Mouse (Mus musculus) stomach, embryonic 16.5 days (tissue): Measurements from ENCODE around the gene Fzr1. TPM values are rescaled to one million over a fixed set of nuclear protein-coding genes. Genes with fewer than 3 reads are reported as not detected.
A peak's percentile ranks its signal among the peaks of the same experiment; 100 is the strongest.

Experiments used
- ATAC-seq: fragments of 200-750 bp; cut with Nextera tagmentation; 2 replicates; pipeline ENCODE4 v1.8.0; 2017; ENCODE audit warnings: moderate number of reproducible peaks, moderate TSS enrichment; ENCODE audit not compliant: insufficient read depth, low FRiP score
- H3K27ac ChIP-seq: fragments of 300-500 bp; sonication (generic); 2 replicates; pipeline ENCODE4 v1.5.1; 2014; ENCODE audit warnings: low read length
- H3K27me3 ChIP-seq: fragments of 300-500 bp; sonication (generic); 2 replicates; pipeline ENCODE4 v1.6.1; 2014; ENCODE audit warnings: low read length, control low read depth, mixed read lengths; ENCODE audit not compliant: control insufficient read depth, insufficient read depth
- H3K36me3 ChIP-seq: fragments of 300-500 bp; sonication (generic); 2 replicates; pipeline ENCODE4 v1.6.1; 2014; ENCODE audit warnings: low read length; ENCODE audit not compliant: control insufficient read depth, insufficient read depth
- H3K4me1 ChIP-seq: fragments of 300-500 bp; sonication (generic); 2 replicates; pipeline ENCODE4 v1.6.1; 2014; ENCODE audit warnings: low read length, control low read depth, mixed read lengths; ENCODE audit not compliant: control insufficient read depth, insufficient read depth
- H3K4me2 ChIP-seq: fragments of 300-500 bp; sonication (generic); 2 replicates; pipeline ENCODE4 v1.6.1; 2014; ENCODE audit warnings: low read depth, low read length, mixed read lengths
- H3K4me3 ChIP-seq: fragments of 300-500 bp; sonication (generic); replicated peaks from 2 replicates; pipeline ENCODE4 v1.5.1; 2014; ENCODE audit warnings: mild to moderate bottlenecking, low read length
- H3K9ac ChIP-seq: fragments of 300-500 bp; sonication (generic); 2 replicates; pipeline ENCODE4 v1.6.1; 2014; ENCODE audit warnings: low read length
- H3K9me3 ChIP-seq: fragments of 300-500 bp; sonication (generic); replicated peaks from 2 replicates; pipeline ENCODE4 v1.6.1; 2016; ENCODE audit warnings: low read length, control low read depth; ENCODE audit not compliant: control insufficient read depth
- WGBS: fragments of 180-500 bp; shearing (Covaris S2); extraction: QIAGEN DNeasy Blood & Tissue Kit; methylation state at CpG from one replicate; pipeline ENCODE4 v1.1.7; 2014; 5-methylcytosine and 5-hydroxymethylcytosine counted together
- polyA plus RNA-seq: library from polyadenylated mRNA; unstranded; fragments of >200 nt; fragmentation: Nextera tagmentation; extraction: Ambion mirVana; gene quantifications from 2 replicates; pipeline ENCODE4 v1.2.1, GENCODE M21; 2015

Gene Fzr1
- polyA plus RNA-seq, 1 experiment from 2014 or later, result 79.0 TPM

- Histone ChIP-seq H3K9me3 (no peaks in the 10 kb centered on the region), H3K9ac (no peak overlapping the region), H3K4me2 (no peak overlapping the region), H3K27me3 (no peaks in the 10 kb centered on the region), H3K4me1 (peaks cover 65% of the 10 kb centered on the region), H3K27ac (peak overlapping the region; percentile 5; the same call in 1 of the 2 replicates), H3K36me3 (peaks cover 9% of the 10 kb centered on the region; the same call in 1 of the 2 replicates), H3K4me3 (no peak overlapping the region)
- ATAC-seq, result no peak
- 46% methylated on average over 13 of the region's 13 CpGs for WGBS
Measured at GRCm38 (mm10) chr10:81405588-81406201, 27.4 kb upstream of the Fzr1 start.

- H3K4me3 ChIP-seq, result no peak overlapping the region
- no peak overlapping the region for H3K9ac ChIP-seq
- no peak overlapping the region for H3K27ac ChIP-seq
- H3K4me2 ChIP-seq, result no peak overlapping the region
- H3K27me3 ChIP-seq, result no peaks in the 10 kb centered on the region
- no peaks in the 10 kb centered on the region for H3K9me3 ChIP-seq
- peaks cover 12% of the 10 kb centered on the region; the same call in 1 of the 2 replicates for H3K36me3 ChIP-seq
- H3K4me1 ChIP-seq, result peaks cover 58% of the 10 kb centered on the region
- WGBS, result 63% methylated on average over 18 of the region's 18 CpGs
- ATAC-seq, result no peak
Measured at GRCm38 (mm10) chr10:81404720-81405119, 26.4 kb upstream of the Fzr1 start.

GRCm38 (mm10) chr10:81404082-81404481 is 25.8 kb upstream of the Fzr1 start:
- Histone ChIP-seq H3K4me2 (no peak overlapping the region), H3K9me3 (no peaks in the 10 kb centered on the region), H3K36me3 (peaks cover 16% of the 10 kb centered on the region; the same call in 1 of the 2 replicates), H3K27ac (no peak overlapping the region), H3K4me3 (no peak overlapping the region), H3K27me3 (no peaks in the 10 kb centered on the region), H3K4me1 (peaks cover 54% of the 10 kb centered on the region), H3K9ac (no peak overlapping the region)
- 33% methylated on average over 9 of the region's 9 CpGs for WGBS
- no peak for ATAC-seq

- H3K4me1 ChIP-seq, result peaks cover 48% of the 10 kb centered on the region
- no peaks in the 10 kb centered on the region for H3K27me3 ChIP-seq
- H3K9ac ChIP-seq, result peak overlapping the region; percentile 57
- no peak for ATAC-seq
- peaks cover 16% of the 10 kb centered on the region; the same call in 1 of the 2 replicates for H3K36me3 ChIP-seq
- H3K27ac ChIP-seq, result peak overlapping the region; percentile 90
- H3K9me3 ChIP-seq, result no peaks in the 10 kb centered on the region
- no peak overlapping the region for H3K4me3 ChIP-seq
- no peak overlapping the region for H3K4me2 ChIP-seq
- 55% methylated on average over 10 of the region's 10 CpGs for WGBS
Measured at GRCm38 (mm10) chr10:81403511-81403910, 25.2 kb upstream of the Fzr1 start.

- peak overlapping the region; percentile 57 for H3K9ac ChIP-seq
- peak overlapping the region; percentile 24 for H3K4me3 ChIP-seq
Measured at GRCm38 (mm10) chr10:81402227-81402765, 24.0 kb upstream of the Fzr1 start.

GRCm38 (mm10) chr10:81401521-81402226 is 23.4 kb upstream of the Fzr1 start:
- peaks cover 30% of the 10 kb centered on the region for H3K4me1 ChIP-seq
- H3K9me3 ChIP-seq, result no peaks in the 10 kb centered on the region
- peak overlapping the region; percentile 54 for H3K9ac ChIP-seq
- peak overlapping the region; percentile 90 for H3K27ac ChIP-seq
- 9% methylated on average over 18 of the region's 18 CpGs for WGBS
- H3K36me3 ChIP-seq, result peaks cover 12% of the 10 kb centered on the region; the same call in 1 of the 2 replicates
- ATAC-seq, result peak; percentile 83
- peak overlapping the region; percentile 24 for H3K4me3 ChIP-seq
- H3K4me2 ChIP-seq, result peak overlapping the region; percentile 46
- no peaks in the 10 kb centered on the region for H3K27me3 ChIP-seq

More at GRCm38 (mm10) chr10:81402227-81402765, 24.0 kb upstream of the Fzr1 start:
- peak overlapping the region; percentile 46 for H3K4me2 ChIP-seq
- H3K9me3 ChIP-seq, result no peaks in the 10 kb centered on the region
- H3K27ac ChIP-seq, result peak overlapping the region; percentile 90
- H3K36me3 ChIP-seq, result peaks cover 12% of the 10 kb centered on the region; the same call in 1 of the 2 replicates
- H3K4me1 ChIP-seq, result peaks cover 36% of the 10 kb centered on the region
- H3K27me3 ChIP-seq, result no peaks in the 10 kb centered on the region
- WGBS, result 34% methylated on average over 7 of the region's 7 CpGs
- ATAC-seq, result no peak

GRCm38 (mm10) chr10:81401205-81401520 is 22.8 kb upstream of the Fzr1 start:
- H3K9ac ChIP-seq, result 0 out of 2 replicates have a peak overlapping the region, but pooled peaks have one; percentile 31
- no peak overlapping the region for H3K4me3 ChIP-seq
- 0 out of 2 replicates have a peak, but pooled peaks have one; percentile 1 for ATAC-seq
- 39% methylated on average over 10 of the region's 10 CpGs for WGBS
- peaks cover 26% of the 10 kb centered on the region for H3K4me1 ChIP-seq
- 0 out of 2 replicates have a peak overlapping the region, but pooled peaks have one; percentile 46 for H3K4me2 ChIP-seq
- H3K36me3 ChIP-seq, result peaks cover 10% of the 10 kb centered on the region; the same call in 1 of the 2 replicates
- H3K27me3 ChIP-seq, result no peaks in the 10 kb centered on the region
- H3K27ac ChIP-seq, result peak overlapping the region; percentile 90
- H3K9me3 ChIP-seq, result no peaks in the 10 kb centered on the region

- 66% methylated on average over 22 of the region's 22 CpGs for WGBS
- H3K27ac ChIP-seq, result no peak overlapping the region
Measured at GRCm38 (mm10) chr10:81400371-81401204, 22.3 kb upstream of the Fzr1 start.

More at GRCm38 (mm10) chr10:81400371-81401204, 22.3 kb upstream of the Fzr1 start:
- Histone ChIP-seq H3K27me3 (no peaks in the 10 kb centered on the region), H3K4me2 (no peak overlapping the region), H3K4me1 (peaks cover 26% of the 10 kb centered on the region), H3K36me3 (peaks cover 7% of the 10 kb centered on the region; the same call in 1 of the 2 replicates), H3K9ac (no peak overlapping the region), H3K9me3 (no peaks in the 10 kb centered on the region), H3K4me3 (no peak overlapping the region)
- ATAC-seq, result no peak
